Mouse (Mus musculus): ENCODE measurements around the gene Smchd1.
"Not testable (repeated sequence)": the region's sequence is repeated elsewhere in the genome, so short reads cannot be mapped to it uniquely, and the experiment has no call there.

The Smchd1 gene

DNA sequence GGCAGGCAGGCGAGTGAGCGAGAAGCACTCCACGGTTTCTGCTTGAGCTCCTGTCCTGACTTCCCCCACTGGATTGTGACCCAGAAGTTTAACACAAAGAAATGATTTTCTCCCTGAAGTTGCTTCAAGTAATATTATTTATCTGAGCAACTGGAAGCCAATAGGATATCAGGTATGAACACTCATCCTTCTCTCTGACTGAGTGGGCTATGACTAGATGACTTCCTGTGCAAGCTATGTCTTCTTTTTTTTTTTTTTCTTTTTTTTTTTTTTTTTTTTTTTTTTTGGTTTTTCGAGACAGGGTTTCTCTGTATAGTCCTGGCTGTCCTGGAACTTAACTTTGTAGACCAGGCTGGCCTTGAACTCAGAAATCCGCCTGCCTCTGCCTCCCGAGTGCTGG is 17.8 kb downstream of the Smchd1 start:
- intact Hi-C loops (cut with DNase I) = not testable (repeated sequence)

DNA sequence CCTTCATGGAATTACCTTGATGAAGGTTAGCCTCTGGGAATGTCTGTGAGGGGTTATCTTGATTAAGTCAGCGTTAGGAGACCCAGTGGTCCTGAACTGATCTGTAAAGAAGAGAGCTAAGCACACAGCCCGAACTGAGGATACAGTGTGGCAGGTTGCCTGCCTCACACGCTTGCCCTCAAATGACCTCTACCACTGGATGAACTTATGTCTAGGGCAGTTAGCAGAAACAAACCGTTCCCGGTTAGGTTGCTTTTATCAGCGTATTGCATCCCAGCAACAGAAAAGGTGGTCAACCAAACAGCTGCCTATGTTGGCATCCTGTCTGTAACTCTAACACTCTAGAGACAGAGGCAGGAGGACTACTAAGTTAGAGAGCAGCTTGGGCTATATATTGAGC is 30.0 kb downstream of the Smchd1 start:
- intact Hi-C loops (cut with DNase I) = no loop called here

DNA sequence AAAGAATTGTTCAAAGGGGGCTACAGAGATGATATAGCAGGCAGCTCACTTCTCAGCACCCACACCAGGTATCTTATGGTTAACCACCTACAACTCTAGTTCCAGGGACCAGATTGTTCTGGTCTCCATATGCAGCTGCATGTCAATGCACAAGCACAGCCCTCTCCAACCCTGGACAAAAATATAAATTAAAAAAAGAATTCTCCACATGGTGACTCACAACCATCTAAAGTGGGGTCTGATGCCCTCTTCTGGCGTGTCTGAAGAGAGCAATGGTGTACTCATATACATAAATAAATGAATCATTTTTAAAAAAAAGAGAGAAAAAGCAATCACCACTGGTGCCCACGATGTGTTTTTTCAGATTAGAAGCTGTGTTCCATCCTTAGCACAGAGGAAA is 30.4 kb downstream of the Smchd1 start:
- intact Hi-C loops (cut with DNase I) = no loop called here

- intact Hi-C loops (cut with DNase I) = no loop called here
Observed at GRCm38 (mm10) chr17:71444126-71444525, 31.0 kb downstream of the Smchd1 start.

GRCm38 (mm10) chr17:71443273-71443672 is 31.9 kb downstream of the Smchd1 start:
- intact Hi-C loops (cut with DNase I) = no loop called here

- intact Hi-C loops (cut with DNase I) = not testable (repeated sequence)
Observed at GRCm38 (mm10) chr17:71422502-71422901, 52.6 kb downstream of the Smchd1 start.

DNA sequence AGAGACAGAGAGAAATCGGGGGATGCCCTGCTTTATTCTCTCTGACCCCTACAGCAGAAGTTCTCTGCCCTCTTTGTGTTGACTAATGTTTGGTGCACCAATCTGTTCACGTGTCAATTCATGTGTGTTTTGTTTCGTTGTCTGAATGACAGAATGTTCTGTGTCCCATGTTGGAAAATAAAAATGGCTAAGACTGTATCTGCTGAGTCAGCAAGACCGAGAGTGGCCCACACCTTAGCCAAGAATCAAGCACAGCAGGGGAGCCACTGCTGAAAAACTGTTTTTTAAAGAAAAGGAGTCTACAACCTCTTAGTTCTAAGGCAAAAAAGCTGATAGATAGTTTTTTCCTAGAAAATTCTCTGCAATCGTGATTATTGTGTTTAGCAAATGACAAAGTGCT is 55.7 kb downstream of the Smchd1 start:
- intact Hi-C loops (cut with DNase I) = not testable (repeated sequence)

DNA sequence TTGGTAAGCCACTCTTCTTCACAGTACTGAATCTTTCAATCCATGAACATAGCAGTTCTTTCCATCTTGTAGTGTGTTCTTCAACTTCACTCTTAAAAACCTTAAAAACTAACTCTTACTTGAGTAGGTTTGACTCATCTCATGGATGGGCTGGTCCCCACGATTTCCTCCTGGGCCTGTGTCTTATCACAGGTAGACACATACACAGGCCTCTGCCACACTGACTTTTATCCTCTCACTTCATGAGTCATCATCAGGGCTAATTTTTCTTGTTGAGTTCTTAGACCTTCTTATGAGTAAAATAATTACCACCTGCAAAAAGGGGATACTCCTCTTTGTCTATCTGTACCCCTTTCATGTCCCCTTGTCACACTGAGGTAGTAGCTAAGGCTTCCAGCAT is 58.1 kb downstream of the Smchd1 start:
- intact Hi-C loops (cut with DNase I) = no loop called here

GRCm38 (mm10) chr17:71387401-71387800 is 87.7 kb downstream of the Smchd1 start:
- intact Hi-C loops (cut with DNase I) = no loop called here

GRCm38 (mm10) chr17:71380346-71380745 is 94.8 kb downstream of the Smchd1 start:
- intact Hi-C loops (cut with DNase I) = no loop called here

DNA sequence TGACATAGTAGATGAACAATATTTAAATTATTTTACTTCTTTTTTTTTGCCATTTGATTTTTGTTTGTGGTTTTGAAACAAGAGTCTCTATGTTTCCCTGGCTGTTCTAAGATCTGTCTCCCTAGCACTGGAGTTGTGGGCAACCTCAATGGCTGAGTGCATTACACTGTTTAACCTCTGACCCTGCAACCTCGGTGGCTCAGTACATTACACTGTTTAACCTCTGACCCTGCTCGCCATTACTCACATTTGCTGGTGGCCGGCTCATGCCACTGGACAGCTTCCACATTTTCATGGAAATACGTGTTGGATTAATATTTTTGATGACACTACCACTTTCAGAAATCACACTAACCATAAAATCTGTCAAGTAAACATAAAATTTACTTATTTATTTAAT is 97.2 kb downstream of the Smchd1 start:
- intact Hi-C loops (cut with DNase I) = no loop called here

DNA sequence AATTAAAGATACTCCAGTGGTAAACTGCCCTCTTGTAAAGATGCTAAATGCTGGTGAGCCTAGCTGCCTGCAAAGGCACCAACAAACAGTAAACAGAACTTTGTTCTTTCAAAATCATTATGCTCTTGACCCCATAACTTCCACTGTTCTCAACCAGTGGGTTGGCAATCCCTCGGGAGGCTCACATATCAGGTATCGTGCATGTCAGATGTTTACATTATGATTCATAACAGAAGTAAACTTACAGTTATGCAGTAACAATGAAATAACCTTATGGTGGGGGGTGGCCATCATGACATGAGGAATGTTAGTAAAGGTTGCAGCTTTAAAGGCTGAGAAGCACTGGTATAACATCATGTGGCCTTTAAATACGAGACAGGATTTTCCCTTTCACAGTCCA is 119.6 kb downstream of the Smchd1 start:
- intact Hi-C loops (cut with DNase I) = no loop called here

DNA sequence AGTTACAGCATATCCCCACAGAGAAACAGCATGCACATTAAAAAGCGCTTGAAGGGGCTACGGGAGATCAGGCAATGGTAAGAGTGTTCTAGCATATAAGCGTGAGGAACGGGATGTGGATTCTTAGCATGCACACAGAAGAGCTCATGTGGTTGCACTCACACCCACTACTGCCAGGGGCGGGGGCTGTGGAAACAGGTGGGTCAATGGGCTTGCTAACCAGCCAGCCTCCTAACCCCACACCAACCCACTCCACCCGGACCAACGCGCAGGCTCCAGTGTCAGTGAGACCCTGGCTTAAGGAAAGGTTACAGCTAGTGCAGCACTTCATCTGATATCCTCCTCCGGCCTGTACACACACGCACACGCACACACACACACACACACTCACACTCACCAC is 120.9 kb downstream of the Smchd1 start:
- intact Hi-C loops (cut with DNase I) = no loop called here

GRCm38 (mm10) chr17:71348188-71348587 is 127.0 kb downstream of the Smchd1 start:
- intact Hi-C loops (cut with DNase I) = no loop called here

DNA sequence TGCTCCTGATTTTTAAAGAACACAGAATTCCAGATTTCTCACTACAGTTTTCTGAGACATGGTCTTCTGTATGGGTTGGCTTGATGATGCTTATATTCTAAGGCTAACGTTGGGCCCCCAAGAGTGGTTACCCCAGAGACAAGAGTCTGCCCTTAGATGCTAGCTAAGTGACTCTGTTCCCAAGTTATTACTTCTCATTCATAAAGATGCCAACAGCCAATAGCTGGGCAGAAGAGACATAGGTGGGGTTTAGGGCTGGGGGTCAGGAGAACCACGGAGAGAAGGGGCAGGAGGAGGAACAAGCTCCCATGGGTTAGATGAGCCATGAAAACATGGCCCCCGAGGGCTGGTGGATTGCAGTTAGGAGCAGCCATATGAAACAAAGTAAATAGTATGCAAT is 133.1 kb downstream of the Smchd1 start:
- intact Hi-C loops (cut with DNase I) = no loop called here

DNA sequence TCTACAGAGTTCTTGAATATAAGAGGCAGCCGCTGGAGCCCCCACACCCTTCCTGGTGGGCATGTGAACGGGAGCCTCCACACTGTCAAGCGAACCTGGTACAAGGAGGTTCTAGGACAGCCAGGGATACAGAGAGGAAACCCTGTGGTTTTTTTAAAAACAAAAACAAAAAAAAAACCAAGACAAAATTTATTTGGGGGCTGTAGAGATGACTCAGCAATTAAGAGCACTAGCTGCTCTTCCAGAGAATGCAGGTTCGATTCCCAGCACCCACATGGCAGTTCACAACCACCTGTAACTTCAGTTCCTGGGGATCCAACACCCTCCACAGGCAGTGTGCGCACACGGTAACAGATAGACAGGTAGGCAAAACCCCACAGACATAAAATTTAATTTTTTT is 136.5 kb downstream of the Smchd1 start:
- intact Hi-C loops (cut with DNase I) = no loop called here

DNA sequence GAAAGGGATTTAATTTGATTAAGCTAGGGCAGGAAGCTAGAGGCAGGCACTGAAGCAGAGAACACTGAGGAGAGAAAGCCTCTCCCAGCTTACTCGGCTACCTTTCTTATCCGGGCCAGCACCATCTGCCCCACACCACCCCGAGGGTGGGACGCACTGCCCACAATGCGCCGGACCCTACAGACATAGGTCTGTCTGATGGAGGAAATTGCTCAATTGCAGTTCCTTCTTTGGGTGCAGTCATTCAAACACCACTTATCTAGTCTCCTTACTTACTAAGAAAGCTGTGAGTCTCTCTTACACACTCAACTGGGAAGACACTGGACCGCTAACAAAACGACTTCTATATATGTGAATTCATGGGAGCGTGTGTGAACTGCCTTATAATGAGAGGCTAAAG is 137.6 kb downstream of the Smchd1 start:
- intact Hi-C loops (cut with DNase I) = no loop called here

DNA sequence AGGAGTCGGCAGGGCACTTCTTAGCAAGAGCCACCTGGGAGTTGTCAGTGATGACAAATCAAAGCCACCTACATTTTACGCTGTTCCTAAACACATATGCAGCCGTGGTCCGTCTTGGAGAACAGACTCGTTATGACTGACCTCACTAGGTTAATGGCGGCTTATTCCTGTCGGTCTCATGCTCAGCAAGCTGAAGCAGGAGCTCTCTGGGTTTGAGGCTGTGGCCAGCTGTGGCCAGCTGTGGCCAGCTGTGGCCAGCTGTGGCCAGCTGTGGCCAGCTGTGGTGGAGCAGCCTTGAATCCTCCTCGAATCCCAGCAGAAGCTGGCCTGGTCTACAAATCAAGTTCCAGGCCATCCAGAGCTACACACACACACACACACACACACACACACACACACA is 138.7 kb downstream of the Smchd1 start:
- intact Hi-C loops (cut with DNase I) = no loop called here

DNA sequence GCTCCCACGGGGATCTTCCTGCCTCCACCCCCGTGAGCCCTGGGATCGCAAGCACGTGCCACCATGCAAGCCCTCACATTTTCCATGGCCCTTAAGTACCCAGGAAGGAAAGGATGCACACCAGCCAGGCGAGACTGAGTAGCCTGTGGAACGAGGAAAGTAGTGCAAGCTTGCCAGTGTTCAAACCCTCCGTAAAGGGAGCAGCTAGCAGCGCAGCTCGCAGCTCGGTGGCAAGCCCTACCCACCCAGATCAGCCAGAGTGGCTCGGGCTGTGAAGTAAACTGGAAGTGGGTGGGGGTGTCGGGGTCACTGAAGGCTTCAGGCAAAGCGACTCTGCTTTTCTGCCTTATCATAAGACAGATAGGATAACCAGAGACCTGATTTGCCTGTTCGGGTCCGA is 142.8 kb downstream of the Smchd1 start:
- intact Hi-C loops (cut with DNase I) = no loop called here

DNA sequence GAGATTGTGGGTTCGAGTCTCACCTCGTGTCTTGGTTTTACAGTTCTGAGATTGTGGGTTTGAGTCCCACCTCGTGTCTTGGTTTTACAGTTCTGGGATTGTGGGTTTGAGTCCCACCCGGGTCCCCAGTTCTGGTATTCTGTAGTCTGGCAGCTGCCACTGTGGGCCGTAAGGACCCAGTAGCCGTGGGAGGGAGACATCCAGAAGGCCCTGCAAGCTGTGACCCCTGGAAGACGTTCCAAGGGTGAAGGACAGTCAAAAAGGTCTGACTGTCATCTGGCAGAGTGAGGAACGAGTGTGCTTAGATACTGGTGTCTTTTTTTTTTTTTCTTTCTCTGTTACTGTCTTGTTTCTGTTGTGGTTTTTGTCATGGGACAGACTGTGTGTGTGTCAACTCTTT is 154.4 kb downstream of the Smchd1 start:
- intact Hi-C loops (cut with DNase I) = not testable (repeated sequence)

DNA sequence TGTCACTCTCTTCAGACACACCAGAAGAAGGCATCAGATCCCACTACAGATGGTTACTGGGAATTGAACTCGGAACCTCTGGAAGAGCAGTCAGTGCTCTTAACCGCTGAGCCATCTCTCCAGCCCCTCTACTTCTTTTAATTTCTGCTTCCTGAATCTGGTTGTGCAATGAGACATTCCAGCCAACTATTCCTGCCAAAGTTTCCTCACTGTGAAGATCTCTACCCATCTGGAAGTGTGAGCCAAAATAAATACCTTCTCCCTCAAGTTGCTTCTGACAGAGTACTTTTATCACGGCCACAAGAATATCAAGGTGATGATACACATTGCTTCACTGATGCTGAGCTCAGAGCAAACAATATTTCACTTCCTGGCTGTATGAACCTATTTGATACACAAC is 155.8 kb downstream of the Smchd1 start:
- intact Hi-C loops (cut with DNase I) = no loop called here

DNA sequence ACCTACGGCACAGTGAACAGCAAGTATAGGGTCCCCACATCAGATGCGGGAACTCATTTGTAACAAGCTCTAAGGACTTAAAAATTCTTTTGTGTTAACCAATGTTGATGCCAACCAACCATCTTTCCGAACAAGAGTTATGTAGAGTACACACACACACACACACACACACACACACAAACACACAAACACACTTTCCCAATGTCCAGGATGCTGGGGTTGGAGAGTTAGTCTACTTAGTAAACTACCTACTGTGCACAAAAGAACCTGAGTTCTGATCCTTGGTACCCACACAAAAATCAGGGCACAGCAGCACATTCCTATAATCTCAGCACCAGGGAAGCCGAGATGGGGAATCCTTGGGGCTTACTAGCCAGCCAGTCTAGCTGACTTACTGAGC is 157.6 kb downstream of the Smchd1 start:
- intact Hi-C loops (cut with DNase I) = no loop called here

DNA sequence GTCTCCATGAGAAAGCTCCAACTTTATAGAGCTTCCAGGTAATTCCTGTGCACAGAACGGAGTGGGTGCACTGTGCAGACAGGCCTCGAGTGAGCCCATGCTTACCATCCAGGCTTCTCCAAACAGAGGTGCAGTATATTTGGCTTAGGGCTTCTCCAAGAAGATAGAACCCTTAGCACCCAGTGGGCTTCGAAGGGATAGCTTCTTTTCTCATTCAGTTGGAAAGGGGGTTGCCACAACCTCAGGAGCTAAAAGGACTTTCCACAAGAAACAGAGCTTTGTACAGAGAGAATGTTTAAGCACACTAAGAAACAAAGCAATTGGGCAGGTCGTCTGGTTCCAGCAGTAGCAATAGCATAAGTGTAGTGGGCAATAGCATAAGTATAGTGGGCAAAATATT is 160.8 kb downstream of the Smchd1 start:
- intact Hi-C loops (cut with DNase I) = no loop called here

GRCm38 (mm10) chr17:71311340-71312171 is 163.6 kb downstream of the Smchd1 start, which contains the start of gene Emilin2:
Emilin2 (minus strand) TSS chr17:71311978.
- intact Hi-C loops (cut with DNase I) = no loop called here
